Mouse (Mus musculus) brain, embryonic 14.5 days (tissue): Measurements from ENCODE around the gene Dr1.

Experiments used
- CTCF ChIP-seq: fragments of 200-500 bp; IDR thresholded peaks from 2 replicates; pipeline ENCODE4 v1.5.1; 2012; ENCODE audit warnings: inconsistent platforms, mild to moderate bottlenecking, moderate library complexity, borderline replicate concordance; ENCODE audit not compliant: insufficient read depth, insufficient read length; ENCODE audit errors: extremely low read depth
- POLR2A ChIP-seq: fragments of 200-500 bp; IDR thresholded peaks from 2 replicates; pipeline ENCODE4 v1.6.1; 2012; ENCODE audit warnings: mild to moderate bottlenecking, inconsistent platforms, borderline replicate concordance; ENCODE audit not compliant: poor library complexity, insufficient read depth, insufficient read length, severe bottlenecking; ENCODE audit errors: extremely low read depth

- TF ChIP-seq CTCF (no peak), POLR2A (no peak)
Measured at GRCm38 (mm10) chr5:108270415-108270814, 1.7 kb downstream of the Dr1 start.
